Mouse (Mus musculus): ENCODE measurements around the gene 5830411N06Rik.

5830411N06Rik gene

GRCm38 (mm10) chr7:140247216-140247615 lies at the start of gene 5830411N06Rik:
Gene 5830411N06Rik, plus strand, starts transcription at chr7:140247284.
- no peak for DNase-seq (ENCODE audit: low read depth, low spot score)

- no peak for DNase-seq (ENCODE audit: low read depth, low spot score)
These were observed 46.0 kb upstream of the 5830411N06Rik start for GRCm38 (mm10) chr7:140201090-140201489.

GRCm38 (mm10) chr7:140205864-140206263 lies 41.2 kb upstream of the 5830411N06Rik start, which contains the start of gene Olfr524:
Gene Olfr524, minus strand, starts transcription at chr7:140205964.
- no peak for DNase-seq (ENCODE audit: low read depth, low spot score)

DNA sequence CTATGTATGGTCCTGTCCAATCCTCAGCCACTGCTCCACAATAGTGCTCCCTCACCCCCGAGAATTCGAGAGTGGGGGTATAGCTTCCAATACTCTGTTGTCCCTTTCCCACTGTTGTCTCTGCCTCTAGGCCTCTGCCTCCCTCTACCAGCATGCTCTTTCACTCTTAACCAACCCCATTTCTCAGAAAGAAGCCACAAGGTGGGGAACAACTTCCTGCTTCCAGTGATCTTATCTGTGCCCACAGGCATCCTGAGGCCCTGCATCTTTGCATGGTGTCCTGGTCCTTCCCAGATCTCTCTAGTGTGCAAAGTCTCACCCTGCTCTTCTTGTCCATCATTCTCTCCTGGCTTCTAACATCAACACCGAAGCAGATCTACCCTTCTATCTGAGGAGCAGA lies 40.2 kb upstream of the 5830411N06Rik start:
- no peak for DNase-seq (ENCODE audit: low read depth, low spot score)

- no peak for DNase-seq (ENCODE audit: low read depth, low spot score)
These were observed 38.9 kb upstream of the 5830411N06Rik start for GRCm38 (mm10) chr7:140208153-140208552.

DNA sequence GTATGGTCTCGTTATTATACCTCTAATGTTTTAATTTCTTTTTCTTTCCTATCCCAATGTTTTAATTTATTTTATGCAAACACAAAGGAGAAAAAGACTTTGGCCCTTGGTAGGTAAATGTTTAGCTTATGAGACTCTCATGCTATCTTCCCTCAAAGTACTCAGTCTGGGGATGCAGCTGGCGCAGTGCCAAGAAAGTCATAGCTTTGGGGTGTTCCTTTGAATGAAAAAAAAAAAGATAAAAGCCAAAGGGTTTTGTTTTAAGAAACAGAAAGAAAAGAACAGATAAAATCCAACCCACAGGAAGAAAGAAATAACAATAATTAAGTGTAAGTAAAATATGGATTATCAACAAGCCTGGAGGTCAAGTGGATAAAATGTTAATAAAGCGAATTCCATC lies 38.4 kb upstream of the 5830411N06Rik start:
- no peak for DNase-seq (ENCODE audit: low read depth, low spot score)

DNA sequence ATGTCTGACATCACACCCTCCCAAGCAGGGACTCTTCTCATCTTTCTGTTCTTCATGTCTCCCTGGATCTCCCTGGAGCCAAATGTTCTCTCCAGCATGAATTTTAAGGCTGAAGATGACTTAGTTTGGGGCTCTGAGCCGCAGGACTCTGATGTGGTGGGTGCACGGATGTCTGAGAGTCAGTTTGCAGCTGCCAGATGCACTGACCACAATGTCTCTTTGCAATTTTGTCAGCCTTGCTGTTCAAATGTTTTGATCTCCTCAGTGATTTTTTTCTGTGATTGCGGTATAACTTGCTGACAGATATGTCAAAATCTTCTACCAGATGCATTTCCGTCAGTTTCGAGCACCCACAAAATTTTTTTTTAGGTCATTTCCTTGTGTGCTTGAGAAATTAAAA lies 33.2 kb upstream of the 5830411N06Rik start:
- no peak for DNase-seq (ENCODE audit: low read depth, low spot score)

- no peak for DNase-seq (ENCODE audit: low read depth, low spot score)
These were observed 29.1 kb upstream of the 5830411N06Rik start, which contains the start of gene Cd163l1 for GRCm38 (mm10) chr7:140217967-140218366. Gene Cd163l1, plus strand, starts transcription at chr7:140218267.

DNA sequence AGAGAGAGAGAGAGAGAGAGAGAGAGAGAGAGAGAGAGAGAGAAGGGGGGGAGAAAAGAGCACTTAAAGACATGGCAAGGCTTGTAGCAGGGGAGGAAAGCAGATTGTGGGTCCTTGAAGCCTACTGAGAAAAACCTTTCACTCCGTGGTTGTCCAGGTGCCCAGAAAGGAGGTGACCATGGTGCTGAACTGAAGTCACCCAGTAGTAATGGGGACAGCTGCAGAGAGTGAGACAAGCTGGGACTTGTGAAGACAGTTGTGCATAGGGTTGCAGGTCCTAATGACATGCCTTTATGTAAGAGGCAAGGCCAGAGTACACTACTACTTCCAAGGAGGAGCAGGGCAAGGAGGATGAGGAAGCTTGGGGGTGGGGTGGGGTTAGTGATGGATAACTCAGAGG lies 27.8 kb upstream of the 5830411N06Rik start:
- DNase-seq (ENCODE audit: low read depth, low spot score) = no peak

DNA sequence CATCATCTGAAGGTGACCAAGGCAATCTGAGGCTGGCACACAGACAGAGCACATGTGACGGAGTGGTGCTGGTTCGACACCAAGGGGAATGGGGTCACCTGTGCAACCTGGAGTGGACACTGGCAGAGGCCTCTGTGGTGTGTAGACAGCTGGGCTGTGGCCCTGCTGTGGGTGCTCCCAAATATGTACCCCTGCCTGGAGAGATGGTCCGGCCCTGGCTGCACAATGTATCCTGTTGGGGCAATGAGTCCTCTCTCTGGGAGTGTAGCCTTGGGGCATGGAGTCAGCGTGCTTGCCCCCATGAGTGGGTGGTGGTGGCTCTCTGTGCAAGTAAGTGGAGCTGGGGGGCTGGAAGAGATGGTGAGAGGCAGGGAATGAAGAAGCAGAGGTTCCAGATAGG lies 26.7 kb upstream of the 5830411N06Rik start:
- DNase-seq (ENCODE audit: low read depth, low spot score) = no peak

DNA sequence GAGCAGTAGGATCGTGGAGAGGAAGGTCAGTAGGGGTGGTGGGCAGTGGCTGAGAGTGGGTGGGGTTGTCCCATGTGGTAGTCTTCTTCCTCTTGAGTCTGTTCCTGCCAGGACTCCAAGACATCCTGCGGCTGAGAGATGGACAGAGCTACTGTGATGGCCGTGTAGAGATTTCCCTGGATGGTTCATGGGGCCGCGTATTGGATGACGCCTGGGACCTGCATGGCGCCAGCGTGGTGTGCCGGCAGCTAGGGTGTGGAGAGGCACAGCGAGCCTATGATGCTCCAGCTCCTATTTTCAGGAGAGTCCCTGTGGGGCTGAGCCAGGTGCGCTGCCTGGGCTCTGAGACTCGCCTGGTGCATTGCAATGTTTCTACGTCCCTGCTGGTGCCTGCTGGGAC lies 22.9 kb upstream of the 5830411N06Rik start:
- DNase-seq (ENCODE audit: low read depth, low spot score) = no peak

DNA sequence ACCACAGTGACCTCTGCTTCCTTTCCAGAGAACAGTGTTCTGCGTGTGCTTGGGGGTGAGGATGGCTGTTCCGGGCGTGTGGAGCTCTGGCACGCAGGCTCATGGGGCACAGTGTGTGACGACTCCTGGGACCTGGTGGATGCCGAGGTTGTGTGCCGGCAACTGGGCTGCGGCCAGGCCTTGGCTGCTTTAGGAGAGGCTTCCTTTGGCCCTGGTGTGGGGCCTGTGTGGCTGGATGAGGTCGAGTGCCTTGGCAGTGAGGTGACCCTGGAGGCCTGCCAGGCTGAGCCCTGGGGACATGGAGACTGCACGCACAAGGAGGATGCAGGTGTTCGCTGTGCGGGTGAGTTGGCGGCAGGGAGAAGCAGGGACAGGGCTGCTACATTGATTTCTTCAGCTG lies 18.6 kb upstream of the 5830411N06Rik start:
- DNase-seq (ENCODE audit: low read depth, low spot score) = no peak

GRCm38 (mm10) chr7:140231026-140231425 lies 16.1 kb upstream of the 5830411N06Rik start:
- DNase-seq (ENCODE audit: low read depth, low spot score) = no peak

DNA sequence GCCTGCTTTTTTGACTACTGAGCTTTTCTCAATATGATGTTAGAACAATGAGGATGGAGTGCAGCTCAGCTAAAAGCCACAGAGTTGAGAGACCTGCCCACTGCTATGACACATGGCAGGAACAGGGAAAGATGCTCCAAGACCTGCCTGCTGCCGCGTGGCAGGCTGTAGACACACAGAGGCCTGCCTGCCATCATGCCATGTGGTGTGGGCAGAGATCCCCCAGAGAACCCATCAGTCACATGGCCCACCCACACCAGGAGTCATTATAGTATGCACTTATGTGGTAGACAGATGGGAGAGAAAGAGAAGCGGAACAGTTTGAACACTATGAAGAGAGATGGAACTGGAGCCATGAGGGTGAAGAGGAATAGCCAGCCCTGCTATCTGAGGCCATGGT lies 13.4 kb upstream of the 5830411N06Rik start:
- no peak for DNase-seq (ENCODE audit: low read depth, low spot score)

DNA sequence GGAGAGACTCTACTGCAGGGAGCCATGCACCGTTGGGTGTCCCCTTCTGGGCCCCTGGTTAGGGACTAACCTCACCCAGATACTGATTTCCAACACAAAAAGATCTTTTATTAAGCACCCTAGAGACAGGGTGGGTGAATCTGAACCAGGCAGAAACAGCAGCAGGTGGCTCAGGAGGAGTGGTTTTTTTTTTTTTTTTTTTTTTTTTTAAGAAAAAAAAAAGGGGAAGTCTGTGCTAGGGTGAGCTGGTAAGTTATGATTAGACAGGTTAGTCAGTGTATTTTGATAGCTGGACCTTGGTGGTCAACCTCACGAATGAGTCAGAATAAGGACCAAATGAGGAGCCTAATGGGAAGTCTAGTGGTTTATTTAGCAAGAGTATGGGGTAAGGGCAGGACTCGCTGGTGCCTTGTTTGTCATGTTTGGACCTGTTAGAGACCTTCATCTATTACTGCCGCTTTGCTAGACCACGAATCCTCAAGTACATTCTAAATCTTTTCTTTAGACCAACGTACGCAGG lies 6.8 kb downstream of the 5830411N06Rik start:
- peak; percentile 20 for DNase-seq (ENCODE audit: low read depth, low spot score)

- DNase-seq (ENCODE audit: low read depth, low spot score) = no peak
These were observed 48.7 kb downstream of the 5830411N06Rik start for GRCm38 (mm10) chr7:140295746-140296145.

DNA sequence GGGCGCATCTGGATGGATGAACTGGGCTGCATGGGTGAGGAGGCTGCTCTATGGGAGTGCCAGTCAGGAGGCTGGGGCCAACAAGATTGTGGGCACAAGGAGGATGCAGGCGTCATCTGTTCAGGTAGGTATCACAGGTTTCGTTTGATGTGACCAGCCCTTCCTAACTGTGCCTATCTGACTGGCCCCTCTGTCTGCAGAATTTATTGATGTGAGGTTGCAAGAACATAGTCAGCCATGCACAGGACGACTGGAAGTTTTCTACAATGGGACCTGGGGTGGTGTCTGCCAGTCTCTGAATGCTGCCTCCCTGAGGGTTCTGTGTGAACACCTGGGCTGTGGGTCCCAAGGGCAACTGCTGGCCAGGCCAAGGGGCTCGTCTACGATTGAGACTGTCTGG lies 49.8 kb downstream of the 5830411N06Rik start:
- DNase-seq (ENCODE audit: low read depth, low spot score) = no peak

DNA sequence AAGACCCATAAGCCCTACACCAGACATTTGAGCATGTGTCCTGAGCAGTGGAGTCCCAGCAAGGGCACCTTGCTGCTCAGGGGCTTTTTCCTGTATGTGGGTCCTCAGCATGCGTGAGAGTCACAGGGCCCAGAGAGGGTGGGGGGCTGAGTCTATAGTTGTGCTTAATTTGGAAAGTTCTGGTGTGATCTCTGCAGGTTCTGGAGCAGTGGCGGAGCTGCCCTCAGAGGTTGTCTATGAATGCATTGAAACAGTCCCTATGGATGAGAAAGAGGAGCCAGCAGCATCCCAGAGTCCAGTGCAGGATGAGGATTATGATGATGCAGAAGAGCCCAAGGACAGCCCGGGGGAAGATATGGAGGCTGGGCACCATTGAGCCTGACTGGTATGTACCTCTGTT lies 52.3 kb downstream of the 5830411N06Rik start:
- DNase-seq (ENCODE audit: low read depth, low spot score) = no peak

- DNase-seq (ENCODE audit: low read depth, low spot score) = no peak
These were observed 72.8 kb downstream of the 5830411N06Rik start for GRCm38 (mm10) chr7:140319861-140320385.

- no peak for DNase-seq (ENCODE audit: low read depth, low spot score)
These were observed 73.5 kb downstream of the 5830411N06Rik start, which contains the start of gene Olfr525 for GRCm38 (mm10) chr7:140320558-140320957. Gene Olfr525, plus strand, starts transcription at chr7:140320858.

DNA sequence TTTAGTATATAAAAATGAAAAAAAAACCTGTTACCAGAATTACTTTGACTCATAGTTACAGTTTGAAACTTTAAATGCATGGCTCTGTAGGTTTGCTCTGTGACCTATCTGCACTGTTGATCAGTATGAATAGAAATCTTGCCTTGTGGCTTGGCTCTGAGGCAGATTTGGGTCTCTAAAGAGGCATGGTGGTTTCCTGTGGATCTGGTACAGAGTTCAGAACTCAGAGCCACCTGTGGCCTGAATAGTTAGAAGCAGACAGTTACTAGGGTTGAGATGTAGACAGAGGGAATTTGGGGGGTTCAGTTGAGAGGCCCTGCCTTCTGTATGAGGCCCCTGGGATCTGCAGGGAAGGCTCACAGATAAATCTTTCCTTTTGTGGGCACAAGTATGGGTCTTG lies 74.1 kb downstream of the 5830411N06Rik start:
- no peak for DNase-seq (ENCODE audit: low read depth, low spot score)

DNA sequence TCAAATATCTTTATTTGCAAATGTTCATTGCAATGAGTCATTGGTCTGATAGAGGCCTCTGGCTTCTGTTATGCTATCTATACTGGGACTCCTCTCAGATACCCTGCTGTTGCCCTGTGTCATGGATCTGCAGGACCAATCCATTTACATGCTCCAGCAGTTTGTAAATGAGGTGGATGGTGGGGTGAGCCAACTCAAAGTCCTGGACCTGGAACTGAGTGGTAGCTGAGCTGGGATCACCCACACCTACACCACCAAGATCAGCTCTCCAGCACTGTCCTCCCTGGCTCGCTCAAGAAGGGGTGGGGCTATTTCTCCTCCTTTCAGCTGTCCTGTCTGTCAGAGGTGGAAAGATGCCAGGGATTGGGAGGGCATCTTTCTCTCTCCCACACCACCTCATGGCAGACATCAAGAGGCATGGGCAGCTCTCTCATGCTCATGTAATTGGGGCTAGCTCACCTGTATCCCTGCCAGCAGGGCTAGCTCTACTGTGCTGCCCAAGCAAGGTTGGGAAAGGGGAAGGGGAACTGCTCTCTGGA lies 82.8 kb downstream of the 5830411N06Rik start:
- DNase-seq (ENCODE audit: low read depth, low spot score) = no peak

DNA sequence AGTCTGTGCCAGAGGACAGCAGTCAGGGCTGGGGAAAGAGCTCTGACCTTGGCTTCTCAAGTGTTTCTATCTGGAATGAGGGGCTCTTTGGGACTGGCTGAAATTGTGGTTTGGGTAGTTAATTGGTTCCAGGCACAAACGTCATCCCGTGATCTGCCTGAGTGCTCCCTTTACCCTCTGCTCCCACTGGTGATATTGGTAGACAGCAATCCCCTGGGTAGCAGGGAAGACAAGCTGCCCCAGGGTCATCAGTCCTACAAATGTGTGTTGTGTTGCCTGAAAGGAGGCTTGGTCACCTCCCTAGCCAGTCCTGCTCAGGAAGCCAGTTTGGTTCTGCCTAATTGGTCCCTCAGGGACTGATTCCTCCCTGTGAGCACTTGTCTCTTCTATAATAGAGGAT lies 86.6 kb downstream of the 5830411N06Rik start, which contains the start of gene Olfr527:
Olfr527 (plus strand) TSS at position 301 of the 400 bp plus-strand sequence.
- DNase-seq (ENCODE audit: low read depth, low spot score) = no peak
